Mouse (Mus musculus): ENCODE measurements around the gene Gm28051. TPM values are rescaled to one million over a fixed set of nuclear protein-coding genes. Genes with fewer than 3 reads are reported as not detected.

The Gm28051 gene
- total RNA-seq (2023): not detected

DNA sequence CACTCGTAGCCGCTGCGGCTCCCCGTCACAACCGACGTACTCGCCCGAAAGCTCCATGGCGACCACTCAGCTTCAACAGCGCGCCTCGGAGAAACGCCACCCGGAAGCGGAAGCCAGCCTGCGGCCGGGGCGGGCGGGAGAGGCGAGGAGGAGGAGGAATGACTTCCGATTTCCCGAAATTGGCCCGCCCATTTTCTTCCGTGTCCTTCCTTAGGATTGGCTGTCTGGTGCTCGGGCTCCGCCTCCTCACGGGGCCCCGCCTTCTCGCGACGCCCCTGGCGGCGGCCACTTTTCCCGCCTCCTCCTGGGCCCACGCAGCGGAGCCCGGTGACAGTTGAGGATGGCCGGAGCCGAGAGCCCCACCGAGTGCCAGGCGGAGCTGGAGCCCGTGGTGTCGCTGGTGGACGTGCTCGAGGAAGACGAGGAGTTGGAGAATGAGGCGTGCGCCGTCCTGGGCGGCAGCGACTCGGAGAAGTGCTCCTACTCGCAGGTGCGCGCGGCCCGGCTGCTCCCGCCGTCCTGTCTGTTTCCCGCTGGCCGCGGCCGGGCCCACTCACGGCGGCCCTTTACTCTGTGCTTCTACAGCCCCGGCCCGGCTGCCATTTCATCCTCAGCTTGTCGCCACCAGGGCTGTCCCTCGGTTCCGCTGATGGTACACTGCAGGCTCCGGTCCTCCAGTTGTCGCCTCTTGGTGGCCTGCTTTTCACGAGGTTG lies at the start of gene Gm28051, which contains the start of the genes Gon7 and Ubr7:
Gm28051 (minus strand) TSS at position 77 of the 714 bp plus-strand sequence.
Gon7 (minus strand) TSS at position 115 of the 714 bp plus-strand sequence.
Ubr7 (plus strand) TSS at position 279 of the 714 bp plus-strand sequence.

GRCm38 (mm10) chr12:102758403-102758756 lies 815 bp upstream of the Gm28051 start, which contains the start of gene Gm20604:
TSS of gene Gm20604 (minus strand) at chr12:102758672.

GRCm38 (mm10) chr12:102743589-102744574 lies 13.7 kb downstream of the Gm28051 start, which contains the start of the genes Moap1 and Tmem251:
TSS of gene Moap1 (minus strand) at chr12:102743661.
TSS of gene Tmem251 (plus strand) at chr12:102743762.

DNA sequence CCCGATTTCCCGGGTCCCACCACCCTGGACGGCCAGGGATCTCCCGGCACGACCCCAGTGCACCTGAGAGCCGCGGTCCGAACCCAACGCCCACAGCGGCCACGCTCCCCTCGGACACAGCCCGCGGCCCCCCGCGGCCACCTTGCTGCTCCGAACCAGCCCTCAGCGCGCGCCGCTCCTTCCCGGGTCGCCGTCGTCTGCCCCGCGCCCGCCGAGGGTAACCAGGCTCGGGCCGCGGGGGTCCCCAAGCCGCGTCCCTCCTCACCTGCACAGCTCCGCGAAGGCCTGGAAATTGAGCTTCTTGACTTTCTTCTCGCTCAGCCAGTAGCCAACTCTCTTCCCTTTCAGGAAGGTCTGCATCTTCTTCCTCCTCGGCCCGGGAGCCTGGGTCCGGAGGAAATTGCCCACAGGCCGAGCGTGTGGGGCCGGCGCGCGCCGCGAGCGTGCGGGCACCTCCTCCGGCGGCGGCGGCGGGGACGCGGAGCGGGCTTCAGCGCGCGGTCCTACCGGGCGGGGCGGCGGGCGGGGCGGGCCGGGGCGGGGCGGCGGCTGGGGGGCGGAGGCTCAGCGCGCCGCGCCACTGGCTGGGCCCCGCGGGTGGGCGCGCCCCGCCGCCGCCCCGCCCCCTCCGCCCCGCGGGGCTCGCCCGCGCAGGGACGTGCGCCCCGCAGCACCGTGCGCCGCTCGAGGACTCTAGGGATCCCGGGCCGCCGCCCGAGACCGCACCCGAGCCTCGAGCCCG lies 52.9 kb downstream of the Gm28051 start, which contains the start of gene Itpk1:
Itpk1 (minus strand) TSS at position 474 of the 742 bp plus-strand sequence.

Other genes starting within 250 kb of the Gm28051 start
- gene Chga, start 202.8 kb downstream of the Gm28051 start, total RNA-seq (2023): not detected
- 10 to 100 TPM; 47.3 to 49.7 TPM for gene Itpk1, start 52.8 kb downstream of the Gm28051 start, total RNA-seq (2023)
- gene Moap1, start 14.1 kb downstream of the Gm28051 start, total RNA-seq (2023): 1 to 10 TPM; 5.2 to 9.2 TPM
- gene Tmem251, start 14.0 kb downstream of the Gm28051 start, total RNA-seq (2023): 10 to 100 TPM; 13.8 to 15.6 TPM
- 10 to 100 TPM; 17.3 to 29.4 TPM for gene Gon7, start within 50 bp of the Gm28051 start, total RNA-seq (2023)
- 10 to 100 TPM; 12.2 to 13.2 TPM for gene Ubr7, start 202 bp upstream of the Gm28051 start, total RNA-seq (2023)
- gene Gm20604, start 907 bp upstream of the Gm28051 start, total RNA-seq (2023): 1 to 10 TPM; 2.8 to 4.7 TPM
- 10 to 100 TPM; 40.3 to 43.1 TPM for gene Btbd7, start 120.7 kb upstream of the Gm28051 start, total RNA-seq (2023)
- not detected for gene Cox8c, start 141.6 kb upstream of the Gm28051 start, total RNA-seq (2023)
- gene Unc79, start 191.1 kb upstream of the Gm28051 start, total RNA-seq (2023): not detected